Mouse (Mus musculus): ENCODE results near the gene Mkln1.

DNA sequence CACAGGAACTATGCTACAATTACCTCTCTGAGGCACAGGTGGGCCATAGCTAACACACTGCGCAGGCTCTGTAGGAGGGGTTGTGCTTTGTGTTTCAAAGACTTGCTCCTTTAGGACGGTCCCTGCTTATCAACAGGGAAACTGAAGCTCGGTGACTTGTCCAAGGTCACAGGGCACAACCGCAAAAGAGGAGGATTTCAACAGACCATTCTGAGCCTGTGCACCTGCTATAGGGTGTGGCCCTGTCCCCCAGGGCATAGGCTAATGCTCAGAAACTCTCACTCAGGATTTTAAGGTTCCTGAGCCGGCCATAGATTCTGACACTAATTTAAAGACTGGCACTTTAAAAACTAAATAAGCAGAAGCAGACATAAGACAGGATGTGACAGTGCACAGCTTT is 128.4 kb downstream of the Mkln1 start:
- TF ChIP-seq CTCF (IDR thresholded peaks at IDR 0.05; ENCODE audit: extremely low read depth, insufficient read depth, insufficient read length, insufficient replicate concordance) (no peak), POLR2A (IDR thresholded peaks at IDR 0.05; ENCODE audit: low read depth, low read length) (no peak)

Data from spleen, adult 2 months (tissue).